Mouse (Mus musculus) adrenal gland, adult (tissue): ENCODE measurements at regions not wholly inside any gene's neighbourhood (a gene's known extent, or its start where the extent isn't known, plus 50 kb on each side); places are given as distances from the start of the nearest gene placed in this dataset.

Source experiments
- DNase-seq, 2 experiments: peaks; one replicate each; pipeline ENCODE4 v3.0.0; 2022 to 2023; ENCODE audit warnings: low spot score in 1 of 2; ENCODE audit not compliant: inconsistent age in 2 of 2

GRCm38 (mm10) chr6:6657928-6658500 lies 79.6 kb upstream of the Sem1 start:
- DNase-seq = no peak

- no peak for DNase-seq
These were observed 81.6 kb upstream of the Sem1 start for GRCm38 (mm10) chr6:6660072-6660471.

- no peak for DNase-seq
These were observed 88.3 kb upstream of the Sem1 start for GRCm38 (mm10) chr6:6666762-6667161.

DNA sequence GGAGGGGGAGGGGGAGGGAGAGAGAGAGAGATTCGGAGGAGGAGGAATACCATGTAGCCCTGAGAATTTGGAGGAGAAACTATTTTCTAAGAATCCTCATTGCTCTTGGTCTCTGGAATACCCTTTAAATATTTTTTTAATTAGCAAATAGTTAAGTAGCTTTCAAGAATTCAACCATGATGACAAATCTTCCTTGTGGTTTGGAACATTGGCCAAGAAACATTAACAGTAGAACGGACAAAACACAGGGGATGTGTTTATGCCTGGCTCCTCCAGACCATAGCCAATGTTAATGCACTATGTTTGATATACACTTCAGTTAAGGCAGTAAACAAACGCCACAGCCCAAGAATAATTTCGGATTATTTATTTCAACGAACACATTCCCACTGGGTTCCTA lies 110.8 kb upstream of the Sem1 start:
- no peak for DNase-seq

DNA sequence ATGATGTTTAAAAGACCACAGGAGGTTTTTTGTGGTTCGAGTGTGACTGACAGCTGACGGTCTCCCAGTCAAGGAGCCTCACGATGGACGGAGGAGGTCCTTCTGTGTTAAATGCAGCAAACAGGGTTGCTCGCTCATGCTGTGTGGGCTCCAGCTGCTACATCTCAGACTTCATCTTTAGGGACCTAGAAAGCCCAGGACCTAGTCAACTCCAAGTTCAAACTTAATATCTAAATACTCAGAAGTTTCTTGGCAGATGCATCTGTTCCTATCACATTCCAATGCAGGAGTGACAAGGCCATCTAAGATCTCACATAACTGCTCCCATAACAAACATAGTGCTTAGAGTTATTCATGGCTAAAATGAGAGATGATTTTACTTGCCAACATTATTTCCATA lies 111.7 kb upstream of the Sem1 start:
- DNase-seq = no peak

GRCm38 (mm10) chr6:6692056-6692770 lies 113.8 kb upstream of the Sem1 start:
- no peak for DNase-seq

DNA sequence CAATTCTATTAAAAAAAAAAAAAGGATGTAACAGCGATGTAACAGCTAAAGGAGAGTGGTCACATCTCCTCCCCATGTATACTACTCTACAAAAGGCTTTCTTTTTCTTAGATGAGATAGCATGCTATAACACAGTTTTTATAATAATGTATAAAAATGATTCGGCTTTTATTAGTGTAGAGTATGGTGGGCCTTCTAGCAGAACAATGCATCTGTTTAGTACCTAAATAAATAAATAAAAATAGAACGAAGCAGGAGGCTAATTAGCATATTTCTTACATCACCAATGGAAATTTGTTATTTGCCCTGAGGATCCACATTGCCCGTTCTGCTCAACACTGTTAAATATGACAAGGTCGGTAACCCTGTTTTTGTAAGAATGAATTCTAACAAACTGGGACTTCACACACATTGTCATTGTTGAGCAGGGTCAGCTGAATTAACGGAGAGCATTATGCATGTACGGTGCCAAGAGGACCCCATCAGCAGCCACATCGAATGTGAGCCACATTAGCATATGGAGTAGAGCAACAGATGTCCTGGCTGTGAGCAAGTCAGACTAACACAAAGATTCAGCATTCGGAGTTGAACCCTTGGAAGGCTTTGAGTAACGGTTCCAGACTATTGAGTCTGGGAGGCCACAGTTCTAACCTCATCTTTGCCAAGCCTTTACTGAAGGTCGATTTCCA lies 117.4 kb upstream of the Sem1 start:
- no peak for DNase-seq

DNA sequence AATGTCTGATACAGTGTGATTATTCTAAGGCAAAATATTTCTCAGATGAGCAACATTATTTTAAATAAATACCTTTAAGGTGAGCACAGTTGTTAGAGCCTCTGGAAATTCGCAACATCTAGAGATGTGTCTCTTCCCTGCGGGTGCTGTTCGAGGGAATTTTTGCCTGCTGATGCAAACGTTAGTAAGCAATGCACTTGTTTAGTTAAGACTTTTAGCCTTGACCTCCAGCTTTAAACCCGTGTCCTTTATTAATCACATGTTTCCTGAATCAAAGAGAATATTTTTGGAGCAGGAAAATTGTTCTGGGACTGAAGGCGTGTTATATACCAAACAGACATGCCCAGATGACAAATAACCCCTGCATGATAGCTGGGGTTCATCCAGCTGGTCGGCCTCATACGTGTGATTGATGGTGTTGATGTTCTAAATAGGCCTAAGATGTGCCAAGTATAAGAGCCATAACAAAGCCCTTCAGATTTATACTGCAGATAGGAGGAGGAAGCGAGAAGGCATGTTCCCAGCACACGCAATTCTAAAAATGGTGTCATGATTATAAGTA lies 119.0 kb upstream of the Sem1 start:
- DNase-seq = peak; percentile 31 to 76

GRCm38 (mm10) chr6:6706729-6707128 lies 128.3 kb upstream of the Sem1 start:
- peak in 1 of 2 experiments; percentile 20 for DNase-seq

- DNase-seq = no peak
These were observed 130.6 kb upstream of the Sem1 start for GRCm38 (mm10) chr6:6709057-6709456.

DNA sequence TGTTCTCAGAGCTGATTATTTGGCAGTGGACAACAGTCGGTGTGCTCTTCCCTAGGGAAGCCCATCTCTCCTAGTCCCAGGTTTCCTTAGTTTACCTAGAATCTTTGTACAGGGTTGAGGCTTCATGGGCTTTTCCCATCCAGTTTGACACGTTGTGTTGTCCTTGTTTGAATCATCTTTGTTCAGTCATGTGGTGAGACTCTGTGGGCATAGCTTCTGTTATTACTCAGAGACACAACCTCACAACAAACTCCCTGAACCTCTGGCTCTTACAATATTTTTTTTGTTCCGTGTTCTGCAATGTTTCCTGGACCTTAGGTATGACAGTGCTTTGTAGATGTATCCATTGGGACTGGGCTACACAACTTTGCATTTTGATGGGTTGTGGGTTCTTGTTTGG lies 132.9 kb upstream of the Dlx6 start:
- DNase-seq = peak in 1 of 2 experiments; percentile 3

GRCm38 (mm10) chr6:6745394-6745793 lies 117.7 kb upstream of the Dlx6 start:
- DNase-seq = no peak

DNA sequence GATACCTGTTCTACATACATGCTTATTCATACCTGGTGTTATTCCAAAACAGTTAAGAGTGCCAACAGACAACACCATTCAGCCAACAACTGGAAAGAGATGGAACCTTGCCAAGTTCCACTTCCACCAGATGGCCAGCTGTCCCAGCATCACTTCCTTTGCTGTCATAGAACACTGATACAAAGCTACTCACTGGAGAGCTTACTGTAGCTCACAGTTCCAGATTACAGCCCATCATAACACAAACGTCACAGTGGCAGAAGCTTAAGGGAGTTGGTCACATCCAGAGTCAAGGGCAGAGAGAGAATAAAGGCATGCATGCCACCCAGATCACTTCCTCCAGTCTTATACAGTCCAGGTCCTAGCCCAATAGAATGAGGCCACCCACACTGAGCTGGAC lies 84.0 kb upstream of the Dlx6 start:
- DNase-seq = no peak

GRCm38 (mm10) chr6:6781556-6781955 lies 81.6 kb upstream of the Dlx6 start:
- no peak for DNase-seq

- no peak for DNase-seq
These were observed 77.1 kb upstream of the Dlx6 start for GRCm38 (mm10) chr6:6785939-6786490.

- no peak for DNase-seq
These were observed 75.6 kb upstream of the Dlx6 start for GRCm38 (mm10) chr6:6787490-6787889.

DNA sequence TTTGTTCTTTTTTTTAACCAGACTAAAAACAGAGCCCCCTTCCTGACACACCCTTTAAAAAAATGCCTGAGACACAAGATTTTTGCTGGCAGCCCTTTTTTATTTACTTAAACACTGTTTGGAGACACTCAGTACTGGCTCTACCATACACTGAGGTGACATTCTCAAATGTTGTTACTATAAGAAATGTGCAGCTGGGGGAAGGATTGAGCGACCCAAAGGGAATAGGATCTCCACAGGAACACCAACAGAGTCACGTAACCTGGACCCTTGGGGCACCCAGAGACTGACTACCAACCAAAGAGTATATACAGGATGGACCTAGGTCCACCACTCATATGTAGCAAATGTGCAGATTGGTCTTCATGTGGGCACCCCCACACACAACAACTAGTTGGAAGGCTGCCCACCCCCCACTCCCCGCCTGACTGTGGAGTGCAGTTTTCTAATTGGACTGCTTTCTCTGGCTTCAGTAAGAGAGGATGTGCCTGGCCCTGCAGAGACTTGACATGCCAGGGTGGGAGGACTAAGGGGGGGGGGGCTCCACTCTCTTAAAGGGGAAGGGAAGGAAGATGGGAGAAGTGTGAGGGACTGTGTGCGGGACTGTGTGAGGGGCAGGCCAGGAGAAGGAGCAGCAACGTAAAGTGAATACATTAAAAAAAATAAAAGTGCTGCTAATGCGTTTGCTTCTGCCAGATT lies 68.7 kb upstream of the Dlx6 start:
- DNase-seq = no peak

- no peak for DNase-seq
These were observed 62.8 kb upstream of the Dlx6 start for GRCm38 (mm10) chr6:6800377-6800776.

DNA sequence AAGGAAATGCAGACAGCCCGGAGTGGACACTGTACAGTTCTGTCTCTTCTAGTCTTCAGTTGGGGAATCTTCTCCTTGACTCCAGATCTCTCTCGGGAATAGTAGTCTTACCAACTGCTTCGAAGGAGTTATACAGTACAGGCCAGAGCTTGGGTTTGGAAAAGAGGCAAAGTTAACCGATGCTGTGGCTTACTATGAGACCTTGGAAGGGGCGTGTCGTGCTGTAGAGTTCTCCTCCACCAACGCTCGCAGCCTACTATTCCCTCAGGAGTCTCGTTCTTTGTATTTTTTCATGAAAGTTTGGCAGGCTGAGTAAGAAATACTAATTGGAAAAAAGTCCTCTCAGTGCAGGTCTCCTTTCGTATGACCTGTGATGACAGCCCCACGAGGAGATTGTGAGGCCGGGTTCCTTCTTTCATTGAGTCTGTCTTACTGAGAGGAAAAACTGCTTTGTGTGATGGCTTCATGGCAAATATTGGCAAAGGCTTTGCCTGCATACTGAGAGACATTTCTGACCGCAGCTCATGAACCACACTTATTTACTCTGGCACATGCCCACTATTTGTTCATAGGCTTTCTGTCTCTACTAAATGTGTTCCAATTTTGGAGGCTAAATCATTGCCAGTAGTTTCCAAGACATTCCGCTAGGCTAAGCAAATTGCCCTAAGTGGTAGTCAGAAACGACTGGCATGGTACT lies 61.4 kb upstream of the Dlx6 start:
- DNase-seq = no peak
